Mouse (Mus musculus) embryonic facial prominence, embryonic 14.5 days (tissue): ENCODE measurements around the gene Sox4. TPM values are rescaled to one million over a fixed set of nuclear protein-coding genes. Genes with fewer than 3 reads are reported as not detected.
A peak's percentile ranks its signal among the peaks of the same experiment; 100 is the strongest.

Experiments
- ATAC-seq: fragments of 200-750 bp; cut with Nextera tagmentation; 2 replicates; pipeline ENCODE4 v1.8.0; 2017; ENCODE audit warnings: low read depth, moderate number of reproducible peaks, moderate TSS enrichment
- DNase-seq: peaks from one replicate; pipeline ENCODE4 v3.0.0-alpha.2; 2015; ENCODE audit warnings: low spot score
- H3K27ac ChIP-seq: fragments of 300-500 bp; sonication (generic); replicated peaks from 2 replicates; pipeline ENCODE4 v1.5.1; 2014; ENCODE audit warnings: low read depth, mild to moderate bottlenecking, low read length, moderate library complexity
- H3K27me3 ChIP-seq: fragments of 300-500 bp; sonication (generic); replicated peaks from 2 replicates; pipeline ENCODE4 v1.6.1; 2014; ENCODE audit warnings: low read length; ENCODE audit not compliant: control insufficient read depth, insufficient read depth
- H3K36me3 ChIP-seq: fragments of 300-500 bp; sonication (generic); 2 replicates; pipeline ENCODE4 v1.6.1; 2014; ENCODE audit warnings: low read length, mixed read lengths; ENCODE audit not compliant: control insufficient read depth, insufficient read depth
- H3K4me1 ChIP-seq: fragments of 300-500 bp; sonication (generic); 2 replicates; pipeline ENCODE4 v1.6.1; 2014; ENCODE audit warnings: antibody characterized with exemption, low read length; ENCODE audit not compliant: control insufficient read depth, insufficient read depth
- H3K4me2 ChIP-seq: fragments of 300-500 bp; sonication (generic); 2 replicates; pipeline ENCODE4 v1.6.1; 2014; ENCODE audit warnings: low read depth, mild to moderate bottlenecking, low read length, moderate library complexity, mixed read lengths
- H3K4me3 ChIP-seq: fragments of 300-500 bp; sonication (generic); 2 replicates; pipeline ENCODE4 v1.5.1; 2014; ENCODE audit warnings: low read depth, mild to moderate bottlenecking, low read length
- H3K9ac ChIP-seq: fragments of 300-500 bp; sonication (generic); 2 replicates; pipeline ENCODE4 v1.6.1; 2014; ENCODE audit warnings: low read depth, mild to moderate bottlenecking, low read length, moderate library complexity, mixed read lengths
- H3K9me3 ChIP-seq: fragments of 300-500 bp; sonication (generic); 2 replicates; pipeline ENCODE4 v1.6.1; 2016; ENCODE audit warnings: low read length; ENCODE audit not compliant: control insufficient read depth
- WGBS: fragments of 180-500 bp; shearing (Covaris S2); extraction: QIAGEN DNeasy Blood & Tissue Kit; methylation state at CpG from one replicate; pipeline ENCODE4 v1.1.7; 2014; 5-methylcytosine and 5-hydroxymethylcytosine counted together
- polyA plus RNA-seq: library from polyadenylated mRNA; unstranded; fragments of >200 nt; fragmentation: Nextera tagmentation; extraction: Ambion mirVana; gene quantifications from 2 replicates; pipeline ENCODE4 v1.2.1, GENCODE M21; 2014

The Sox4 gene
- polyA plus RNA-seq, 1 experiment from 2014 or later = 62.7 TPM

- H3K4me1 ChIP-seq = no peaks in the 10 kb centered on the region
- H3K9me3 ChIP-seq = no peaks in the 10 kb centered on the region
- DNase-seq = peak; percentile 57
- H3K27me3 ChIP-seq = no peaks in the 10 kb centered on the region
- H3K27ac ChIP-seq = no peak overlapping the region
- no peak overlapping the region for H3K4me2 ChIP-seq
- no peak overlapping the region for H3K4me3 ChIP-seq
- H3K9ac ChIP-seq = no peak overlapping the region
- peak; percentile 10; the same call in 1 of the 2 replicates for ATAC-seq
- no peaks in the 10 kb centered on the region for H3K36me3 ChIP-seq
- 30% methylated on average over 3 of the region's 3 CpGs for WGBS
These were observed 21.7 kb downstream of the Sox4 start for GRCm38 (mm10) chr13:28931776-28932175.

- no peaks in the 10 kb centered on the region for H3K27me3 ChIP-seq
- no peak overlapping the region for H3K4me3 ChIP-seq
- ATAC-seq (no peak), DNase-seq (no peak)
- no peaks in the 10 kb centered on the region for H3K36me3 ChIP-seq
- H3K4me1 ChIP-seq = no peaks in the 10 kb centered on the region
- no peaks in the 10 kb centered on the region for H3K9me3 ChIP-seq
- WGBS = 81% methylated on average over 3 of the region's 3 CpGs
- no peak overlapping the region for H3K27ac ChIP-seq
- H3K4me2 ChIP-seq = no peak overlapping the region
- no peak overlapping the region for H3K9ac ChIP-seq
These were observed 22.2 kb downstream of the Sox4 start for GRCm38 (mm10) chr13:28931266-28931665.

- no peaks in the 10 kb centered on the region for H3K36me3 ChIP-seq
- 50% methylated on average over 4 of the region's 4 CpGs for WGBS
- H3K9me3 ChIP-seq = no peaks in the 10 kb centered on the region
- H3K4me3 ChIP-seq = no peak overlapping the region
- H3K27ac ChIP-seq = no peak overlapping the region
- DNase-seq = no peak
- no peaks in the 10 kb centered on the region for H3K4me1 ChIP-seq
- no peak overlapping the region for H3K9ac ChIP-seq
- ATAC-seq = no peak
- no peak overlapping the region for H3K4me2 ChIP-seq
- no peaks in the 10 kb centered on the region for H3K27me3 ChIP-seq
These were observed 23.1 kb downstream of the Sox4 start for GRCm38 (mm10) chr13:28930364-28930763.

DNA sequence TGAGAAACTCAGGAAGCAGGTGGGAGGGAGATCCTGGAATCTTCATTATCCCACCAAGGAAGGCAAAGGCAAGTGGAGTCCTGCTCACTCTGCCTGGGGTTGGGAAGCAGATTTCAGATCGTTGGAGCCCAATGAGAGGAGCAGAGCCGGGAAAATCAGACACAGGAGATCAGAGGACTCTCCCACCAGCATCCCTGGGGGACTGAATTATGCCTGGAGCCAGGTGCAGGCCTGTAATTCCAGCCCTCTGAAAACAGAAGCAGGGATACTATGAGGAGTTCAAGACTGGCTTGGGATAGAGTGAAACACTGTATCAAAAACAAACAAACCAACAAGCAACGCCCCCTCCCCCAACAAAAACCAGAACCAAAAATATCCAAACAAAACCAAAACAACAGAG, 23.6 kb downstream of the Sox4 start:
- 25% methylated on average over 3 of the region's 3 CpGs for WGBS
- H3K27ac ChIP-seq = no peak overlapping the region
- H3K4me2 ChIP-seq = no peak overlapping the region
- H3K27me3 ChIP-seq = no peaks in the 10 kb centered on the region
- DNase-seq (no peak), ATAC-seq (0 out of 2 replicates have a peak, but pooled peaks have one; percentile 24)
- no peak overlapping the region for H3K4me3 ChIP-seq
- H3K9ac ChIP-seq = no peak overlapping the region
- no peaks in the 10 kb centered on the region for H3K4me1 ChIP-seq
- H3K9me3 ChIP-seq = no peaks in the 10 kb centered on the region
- H3K36me3 ChIP-seq = no peaks in the 10 kb centered on the region

- Histone ChIP-seq H3K27me3 (no peaks in the 10 kb centered on the region), H3K4me3 (no peak overlapping the region), H3K27ac (no peak overlapping the region), H3K36me3 (no peaks in the 10 kb centered on the region), H3K4me1 (no peaks in the 10 kb centered on the region), H3K9me3 (no peaks in the 10 kb centered on the region), H3K4me2 (no peak overlapping the region), H3K9ac (no peak overlapping the region)
- DNase-seq = no peak
- 88% methylated on average over 3 of the region's 3 CpGs for WGBS
- no peak for ATAC-seq
These were observed 30.4 kb downstream of the Sox4 start for GRCm38 (mm10) chr13:28923136-28923535.

DNA sequence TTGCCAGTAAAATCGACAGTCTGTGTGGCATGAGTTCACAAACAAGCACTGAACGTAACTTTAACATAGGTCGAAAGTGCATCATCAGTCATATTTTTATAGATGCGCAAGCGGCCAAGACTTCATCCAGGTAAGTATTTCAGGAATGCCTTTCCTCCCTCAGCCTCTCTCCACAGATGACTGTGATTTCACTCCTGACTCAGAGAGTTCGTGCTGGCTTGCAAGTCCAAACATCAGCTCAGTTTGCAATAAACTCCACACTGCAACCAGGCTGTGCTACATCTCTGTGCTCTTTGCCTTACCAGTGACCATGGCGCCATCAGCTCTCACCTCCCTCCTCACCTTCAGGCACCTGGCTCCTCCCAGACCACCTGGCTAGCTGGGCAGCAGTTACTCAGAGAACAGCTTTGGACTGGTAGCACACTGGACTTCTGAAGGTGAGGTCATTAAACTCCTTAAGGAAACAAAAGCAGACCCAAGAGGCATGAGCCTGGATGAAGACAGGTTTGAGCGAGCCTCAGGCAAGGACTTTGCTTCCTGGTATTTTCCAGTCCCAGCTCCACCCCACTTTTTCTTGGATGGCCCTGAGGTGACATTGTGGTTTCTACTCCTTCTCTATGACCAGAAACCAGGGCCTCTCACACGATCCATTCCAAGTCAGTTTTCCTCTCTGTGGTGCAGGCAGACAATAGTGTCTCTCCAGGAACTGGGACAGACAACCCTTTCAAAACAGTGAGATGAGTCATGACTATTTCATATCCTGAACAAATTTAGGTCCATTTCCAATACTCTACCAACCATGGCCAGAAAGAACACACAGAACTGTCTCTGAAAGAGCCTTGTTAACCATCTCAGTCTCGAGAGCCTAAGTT, 35.9 kb downstream of the Sox4 start:
- Histone ChIP-seq H3K27ac (no peak overlapping the region), H3K9ac (no peak overlapping the region), H3K4me1 (no peaks in the 10 kb centered on the region), H3K36me3 (no peaks in the 10 kb centered on the region), H3K4me3 (no peak overlapping the region), H3K4me2 (no peak overlapping the region), H3K27me3 (no peaks in the 10 kb centered on the region), H3K9me3 (no peaks in the 10 kb centered on the region)
- no peak for ATAC-seq
- WGBS = 72% methylated on average over 10 of the region's 10 CpGs
- no peak for DNase-seq

GRCm38 (mm10) chr13:28913656-28914055, 39.9 kb downstream of the Sox4 start:
- ATAC-seq = no peak
- DNase-seq = no peak
- Histone ChIP-seq H3K9me3 (no peaks in the 10 kb centered on the region), H3K4me2 (no peak overlapping the region), H3K4me1 (no peaks in the 10 kb centered on the region), H3K27ac (no peak overlapping the region), H3K4me3 (no peak overlapping the region), H3K36me3 (no peaks in the 10 kb centered on the region), H3K9ac (no peak overlapping the region), H3K27me3 (no peaks in the 10 kb centered on the region)
- 78% methylated on average over 6 of the region's 6 CpGs for WGBS

- WGBS = 81% methylated on average over 10 of the region's 10 CpGs
These were observed 46.5 kb downstream of the Sox4 start for GRCm38 (mm10) chr13:28906981-28907380.

More at GRCm38 (mm10) chr13:28906981-28907380, 46.5 kb downstream of the Sox4 start:
- no peak for ATAC-seq
- Histone ChIP-seq H3K36me3 (no peaks in the 10 kb centered on the region), H3K9ac (no peak overlapping the region), H3K4me3 (no peak overlapping the region), H3K9me3 (no peaks in the 10 kb centered on the region), H3K4me2 (no peak overlapping the region), H3K4me1 (no peaks in the 10 kb centered on the region), H3K27me3 (no peaks in the 10 kb centered on the region), H3K27ac (no peak overlapping the region)
- DNase-seq = no peak
